Mouse (Mus musculus) MEL (cell line): ENCODE data around the gene Gm20388.
"Not testable (repeated sequence)": the region's sequence is repeated elsewhere in the genome, so short reads cannot be mapped to it uniquely, and the experiment has no call there.

Source experiments
- CHD1 ChIP-seq: IDR thresholded peaks from 2 replicates; pipeline ENCODE4 v1.6.1; 2012; ENCODE audit warnings: low read depth, mild to moderate bottlenecking, inconsistent platforms, low read length, improper control_type of control experiment
- CTCF ChIP-seq, 3 experiments: IDR thresholded peaks in 2 of 3; conservative IDR thresholded peaks in 1 of 3; 2 replicates each; pipeline ENCODE4 v1.5.1; 2011 to 2012; ENCODE audit warnings: low read length in 3 of 3, low read depth in 2 of 3, mild to moderate bottlenecking in 2 of 3, improper control_type of control experiment in 1 of 3, inconsistent platforms in 1 of 3, mixed read lengths in 1 of 3, moderate library complexity in 1 of 3; ENCODE audit not compliant: control insufficient read depth in 1 of 3, insufficient read depth in 1 of 3, poor library complexity in 1 of 3, severe bottlenecking in 1 of 3
- GATA1 ChIP-seq: IDR thresholded peaks from 2 replicates; pipeline ENCODE4 v1.6.1; 2011; ENCODE audit warnings: low read depth, low read length, improper control_type of control experiment
- HCFC1 ChIP-seq: IDR thresholded peaks from 2 replicates; pipeline ENCODE4 v1.6.1; 2012; ENCODE audit warnings: low read depth, mild to moderate bottlenecking, inconsistent platforms, low read length, improper control_type of control experiment, moderate library complexity
- NELFE ChIP-seq: IDR thresholded peaks from 2 replicates; pipeline ENCODE4 v1.6.1; 2011; ENCODE audit warnings: low read depth, low read length, improper control_type of control experiment
- POLR2A ChIP-seq, 2 experiments: IDR thresholded peaks; 2 replicates each; pipeline ENCODE4 v1.6.1; 2011 to 2012; ENCODE audit warnings: low read length in 2 of 2, mild to moderate bottlenecking in 2 of 2, control low read depth in 1 of 2, improper control_type of control experiment in 1 of 2, low read depth in 1 of 2, moderate library complexity in 1 of 2; ENCODE audit not compliant: control insufficient read depth in 1 of 2, insufficient read depth in 1 of 2, poor library complexity in 1 of 2
- TCF12 ChIP-seq: IDR thresholded peaks from 2 replicates; pipeline ENCODE4 v1.6.1; 2014; ENCODE audit warnings: low read depth, mild to moderate bottlenecking, inconsistent platforms, low read length, improper control_type of control experiment, moderate library complexity
- USF1 ChIP-seq: IDR thresholded peaks from 2 replicates; pipeline ENCODE4 v1.6.1; 2014; ENCODE audit warnings: low read depth, mild to moderate bottlenecking, inconsistent platforms, low read length, improper control_type of control experiment, moderate library complexity

DNA sequence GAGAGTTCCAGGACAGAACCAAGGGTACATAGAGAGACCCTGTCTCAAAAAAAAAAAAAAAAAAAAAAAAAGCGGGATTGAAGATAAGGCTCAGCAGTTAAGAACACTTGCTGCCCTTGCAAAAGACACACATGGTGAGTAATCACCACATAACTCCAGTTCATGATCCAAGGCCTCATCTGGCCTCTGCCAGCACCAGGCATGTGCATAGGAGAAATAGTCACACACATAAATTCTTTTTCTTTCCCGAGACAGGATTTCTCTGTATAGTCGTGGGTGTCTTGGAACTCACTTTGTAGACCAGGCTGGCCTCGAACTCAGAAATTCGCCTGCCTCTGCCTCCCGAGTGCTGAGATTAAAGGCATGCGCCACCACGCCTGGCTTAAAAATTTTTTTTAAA is 3347.0 kb downstream of the Gm20388 start:
- TF ChIP-seq CTCF (IDR thresholded peaks at IDR 0.05 in 2 of 3, conservative IDR thresholded peaks at IDR 0.05 in 1 of 3; ENCODE audit: control insufficient read depth in 1 of 3, insufficient read depth in 1 of 3, low read depth in 2 of 3, low read length in 3 of 3, poor library complexity in 1 of 3, severe bottlenecking in 1 of 3); GATA1; POLR2A (IDR thresholded peaks at IDR 0.05; ENCODE audit: control insufficient read depth in 1 of 2, insufficient read depth in 1 of 2, low read depth in 1 of 2, low read length in 2 of 2, poor library complexity in 1 of 2); CHD1; TCF12; USF1; HCFC1; NELFE: not testable (repeated sequence)
